Mouse (Mus musculus): ENCODE data around the gene Kcnk2.

The Kcnk2 gene

GRCm38 (mm10) chr1:189402223-189402943, at the start of gene Kcnk2:
Gene Kcnk2, minus strand, starts transcription at chr1:189402273.
- in situ Hi-C loops (cut with MboI, MseI) = no loop called here

DNA sequence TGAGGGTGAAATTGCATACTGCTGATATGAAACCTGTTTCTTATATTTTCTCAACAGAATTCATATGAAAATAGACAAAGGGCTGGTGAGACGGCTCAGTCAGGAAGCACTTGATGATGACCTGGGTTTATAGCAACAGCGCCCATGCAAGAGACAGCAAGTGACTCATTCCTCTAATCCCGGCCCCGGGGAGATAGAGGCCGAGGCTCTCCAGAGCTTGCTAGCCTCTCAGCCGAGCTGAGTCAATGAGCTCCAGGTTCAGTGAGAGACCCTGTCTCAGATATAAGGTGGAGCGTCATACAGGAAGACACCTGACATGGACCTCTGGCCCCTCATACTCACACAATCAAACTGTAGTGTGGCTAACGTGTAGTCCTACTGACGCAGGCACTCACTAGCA, 38.7 kb upstream of the Kcnk2 start:
- in situ Hi-C loops (cut with MboI, MseI) = no loop called here

DNA sequence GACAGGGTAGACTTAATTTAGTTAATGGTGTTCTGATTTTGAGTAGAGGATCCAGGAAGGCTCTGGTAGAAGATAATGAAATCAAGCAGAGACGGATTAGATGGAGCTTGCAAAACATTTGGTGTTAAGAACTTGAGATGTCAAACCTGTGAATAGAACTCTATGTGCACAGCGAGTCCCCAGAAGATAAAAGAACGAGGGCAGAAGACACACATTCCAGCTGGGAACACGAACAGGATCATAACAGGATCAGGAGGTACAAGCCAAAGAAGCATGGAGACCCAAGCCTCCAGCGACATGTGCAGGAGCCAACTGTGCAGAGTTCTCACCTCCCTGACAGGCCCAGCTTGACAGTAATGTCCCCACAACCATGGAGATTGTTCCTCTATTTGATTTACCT, 35.1 kb upstream of the Kcnk2 start:
- in situ Hi-C loops (cut with MboI, MseI) = no loop called here

GRCm38 (mm10) chr1:189435452-189435851, 33.4 kb upstream of the Kcnk2 start:
- in situ Hi-C loops (cut with MboI, MseI) = no loop called here

- in situ Hi-C loops (cut with MboI, MseI) = no loop called here
Measured at GRCm38 (mm10) chr1:189431479-189431878, 29.4 kb upstream of the Kcnk2 start.

- in situ Hi-C loops (cut with MboI, MseI) = no loop called here
Measured at GRCm38 (mm10) chr1:189430534-189430933, 28.5 kb upstream of the Kcnk2 start.

- in situ Hi-C loops (cut with MboI, MseI) = no loop called here
Measured at GRCm38 (mm10) chr1:189429566-189429965, 27.5 kb upstream of the Kcnk2 start.

GRCm38 (mm10) chr1:189426252-189426651, 24.2 kb upstream of the Kcnk2 start:
- in situ Hi-C loops (cut with MboI, MseI) = no loop called here

GRCm38 (mm10) chr1:189419914-189420313, 17.8 kb upstream of the Kcnk2 start:
- in situ Hi-C loops (cut with MboI, MseI) = no loop called here

GRCm38 (mm10) chr1:189409906-189410305, 7.8 kb upstream of the Kcnk2 start:
- in situ Hi-C loops (cut with MboI, MseI) = no loop called here

DNA sequence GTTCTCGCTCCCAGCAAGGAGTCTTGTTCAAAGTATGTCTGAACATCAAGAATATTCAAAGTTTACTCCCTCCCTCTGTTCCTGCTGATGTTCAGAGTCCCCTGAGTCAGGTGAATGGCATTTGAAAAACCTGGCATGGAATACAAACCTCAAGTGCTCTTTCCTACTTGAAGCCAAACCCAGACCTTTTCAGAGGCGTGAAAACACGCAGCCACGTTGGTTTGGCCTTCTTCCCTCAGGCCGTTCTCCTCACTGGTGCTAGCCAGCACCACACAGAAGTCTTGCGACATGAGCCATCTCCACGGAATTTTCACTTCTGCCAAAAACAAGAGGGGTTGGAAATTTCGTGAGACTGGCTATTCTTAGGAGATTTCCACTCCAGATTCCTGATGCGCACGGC, 3.1 kb upstream of the Kcnk2 start:
- in situ Hi-C loops (cut with MboI, MseI) = no loop called here

DNA sequence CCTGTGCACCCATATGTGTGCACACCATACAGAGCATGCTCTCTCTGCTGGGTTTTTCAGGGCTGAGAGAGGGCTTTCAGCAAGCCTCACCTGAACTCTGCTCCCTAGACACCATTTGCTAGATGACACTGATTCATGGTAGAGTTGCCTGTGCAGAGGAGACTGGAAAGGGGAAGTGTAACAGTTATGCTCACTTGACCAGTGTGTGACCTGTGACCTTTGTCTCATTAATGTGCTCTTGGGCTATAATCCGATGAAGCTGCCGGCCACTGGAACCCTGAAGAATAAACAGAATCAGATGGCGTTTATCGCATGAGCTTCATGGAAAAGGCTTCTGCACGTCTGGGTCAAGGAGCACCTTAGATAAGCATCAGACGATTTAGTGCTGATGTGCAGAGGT, 1.5 kb upstream of the Kcnk2 start:
- in situ Hi-C loops (cut with MboI, MseI) = no loop called here

- in situ Hi-C loops (cut with MboI, MseI) = no loop called here
Measured at GRCm38 (mm10) chr1:189403139-189403538, 1.1 kb upstream of the Kcnk2 start.

- in situ Hi-C loops (cut with MboI, MseI) = no loop called here
Measured at GRCm38 (mm10) chr1:189386848-189387247, 15.2 kb downstream of the Kcnk2 start.

- in situ Hi-C loops (cut with MboI, MseI) = no loop called here
Measured at GRCm38 (mm10) chr1:189386141-189386540, 15.9 kb downstream of the Kcnk2 start.

DNA sequence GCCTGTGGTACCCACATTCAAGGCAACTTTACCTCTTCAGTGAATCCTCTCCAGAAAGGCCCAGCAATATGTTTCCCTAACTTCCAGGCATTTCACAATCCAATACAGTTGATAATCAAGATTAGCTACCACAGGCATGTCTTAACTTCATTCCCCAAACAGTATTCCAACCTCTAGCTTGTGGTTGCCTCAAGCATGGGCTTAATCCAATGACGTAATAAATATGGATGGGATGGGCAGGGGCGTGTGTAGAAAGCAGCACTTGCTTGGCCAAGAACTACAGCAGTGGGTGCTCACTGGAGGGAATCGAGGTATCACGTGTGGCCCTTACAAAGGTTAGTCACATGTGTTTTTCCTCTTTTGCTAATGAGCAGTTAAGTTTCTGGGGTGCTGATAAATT, 34.4 kb downstream of the Kcnk2 start:
- in situ Hi-C loops (cut with MboI, MseI) = no loop called here

GRCm38 (mm10) chr1:189364188-189364587, 37.9 kb downstream of the Kcnk2 start:
- in situ Hi-C loops (cut with MboI, MseI) = no loop called here

GRCm38 (mm10) chr1:189362579-189362978, 39.5 kb downstream of the Kcnk2 start:
- in situ Hi-C loops (cut with MboI, MseI) = no loop called here

DNA sequence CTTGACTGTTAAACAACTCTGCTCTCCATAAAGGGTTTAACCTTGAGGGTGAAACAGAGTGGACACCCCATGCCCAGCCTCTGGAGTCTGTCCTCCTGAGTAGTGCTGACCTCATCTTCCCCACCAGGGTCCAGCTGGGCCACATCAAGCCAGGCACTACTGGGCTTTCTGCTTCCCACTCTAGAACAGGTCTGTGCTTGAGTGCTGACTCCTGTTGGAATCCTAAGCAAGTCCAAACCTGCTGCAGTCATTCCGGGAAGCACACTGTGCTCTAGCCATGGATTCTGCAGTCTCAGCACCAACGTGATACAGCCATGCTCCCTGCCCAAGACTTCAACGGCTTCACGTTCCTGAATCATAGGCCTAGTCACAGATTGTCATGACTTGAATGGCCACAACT, 42.4 kb downstream of the Kcnk2 start:
- in situ Hi-C loops (cut with MboI, MseI) = no loop called here

DNA sequence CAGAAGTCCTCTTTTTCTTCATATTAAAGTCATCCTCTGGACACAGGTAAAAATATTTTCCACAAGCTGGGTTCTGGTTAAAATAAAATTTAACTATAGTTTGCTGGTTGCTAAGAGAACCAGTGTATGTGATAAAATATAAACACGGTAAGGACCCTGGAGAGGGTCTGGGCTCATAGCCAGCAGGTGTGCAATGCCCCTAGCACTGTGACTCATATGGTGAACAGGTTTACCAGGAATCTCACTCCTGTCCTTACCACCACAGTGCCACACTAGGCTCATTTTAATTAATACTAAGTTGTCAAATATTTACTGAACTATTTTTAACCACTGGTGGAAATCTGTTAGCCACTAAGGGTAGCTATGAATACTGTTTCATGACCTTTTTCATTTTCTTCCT, 48.2 kb downstream of the Kcnk2 start:
- in situ Hi-C loops (cut with MboI, MseI) = no loop called here

- in situ Hi-C loops (cut with MboI, MseI) = no loop called here
Measured at GRCm38 (mm10) chr1:189351804-189352203, 50.3 kb downstream of the Kcnk2 start.

DNA sequence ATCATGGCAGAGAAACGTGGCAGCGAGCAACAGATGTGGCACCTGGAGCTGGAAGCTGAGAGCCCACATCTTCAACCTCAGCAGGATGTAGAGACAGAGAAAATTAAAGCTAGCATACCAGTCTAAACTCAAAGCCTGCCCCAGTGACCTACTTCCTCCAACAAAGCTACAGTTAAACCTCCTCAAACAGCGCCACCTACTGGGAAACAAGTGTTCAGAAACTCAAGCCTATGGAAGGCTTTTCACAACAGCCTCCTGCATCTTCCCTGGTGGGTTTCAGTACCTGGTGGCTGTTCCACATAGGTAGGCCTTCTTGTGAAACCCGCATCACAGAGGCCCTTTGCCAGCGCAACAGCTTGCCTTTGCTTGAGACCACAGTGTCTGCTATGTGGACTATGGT, 52.9 kb downstream of the Kcnk2 start:
- in situ Hi-C loops (cut with MboI, MseI) = no loop called here

- in situ Hi-C loops (cut with MboI, MseI) = no loop called here
Measured at GRCm38 (mm10) chr1:189345166-189345565, 56.9 kb downstream of the Kcnk2 start.
